Mouse (Mus musculus): ENCODE results near the gene Atp5l.

- no peak for TF ChIP-seq CTCF (IDR thresholded peaks at IDR 0.05; ENCODE audit: low read depth, low read length)
- no peak for TF ChIP-seq POLR2A (IDR thresholded peaks at IDR 0.05; ENCODE audit: insufficient read depth, low read length)
- no peak for TF ChIP-seq EP300 (IDR thresholded peaks at IDR 0.05; ENCODE audit: insufficient read depth, low read depth, low read length)
Observed at GRCm38 (mm10) chr9:44879694-44880271, 40.8 kb downstream of the Atp5l start.

All from ES-Bruce4 (cell line).